Mouse (Mus musculus) myocyte (in vitro differentiated cells): ENCODE data around the gene Cela1.

Experiments used
- MYOG ChIP-seq, 3 experiments: IDR thresholded peaks; one replicate each; pipeline ENCODE4 v1.6.1; 2011; ENCODE audit warnings: control low read depth in 2 of 3, low read depth in 2 of 3, mild to moderate bottlenecking in 2 of 3; ENCODE audit not compliant: insufficient read length in 2 of 3, control insufficient read depth in 1 of 3, insufficient read depth in 1 of 3
- POLR2A ChIP-seq: IDR thresholded peaks from one replicate; pipeline ENCODE4 v1.6.1; 2011; ENCODE audit warnings: low read depth, mild to moderate bottlenecking, control low read depth, moderate library complexity; ENCODE audit not compliant: insufficient read length

DNA sequence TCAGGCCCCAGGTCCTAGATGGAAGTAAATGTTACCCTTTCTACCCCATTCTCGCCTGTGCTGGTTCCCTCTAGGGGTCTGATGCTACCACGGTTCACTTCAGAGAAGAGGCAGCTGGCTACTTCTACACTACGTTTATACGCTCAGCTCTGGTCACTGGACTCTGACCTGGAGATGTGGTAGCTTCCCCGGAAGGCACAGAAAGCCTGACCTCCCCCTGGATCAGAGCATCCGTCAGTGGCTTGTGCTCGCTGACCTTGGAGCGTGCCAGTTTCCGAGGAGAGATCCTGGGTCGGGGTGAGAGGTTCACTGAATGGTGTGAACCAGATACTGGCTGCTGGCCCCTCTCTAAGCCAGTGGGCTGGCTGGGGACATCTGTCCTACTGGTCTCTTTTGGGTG lies 10.4 kb upstream of the Cela1 start:
- no peak for TF ChIP-seq MYOG (IDR thresholded peaks at IDR 0.05; ENCODE audit: control insufficient read depth in 1 of 3, insufficient read depth in 1 of 3, insufficient read length in 2 of 3, low read depth in 2 of 3)
- TF ChIP-seq POLR2A = no peak
